Mouse (Mus musculus) skeletal muscle tissue, adult 2 months (tissue): ENCODE data around the gene Phldb1.

Experiments
- DNase-seq: peaks from one replicate; pipeline ENCODE4 v3.0.0-alpha.2; 2012; ENCODE audit warnings: low read depth, low spot score

Phldb1 gene

DNA sequence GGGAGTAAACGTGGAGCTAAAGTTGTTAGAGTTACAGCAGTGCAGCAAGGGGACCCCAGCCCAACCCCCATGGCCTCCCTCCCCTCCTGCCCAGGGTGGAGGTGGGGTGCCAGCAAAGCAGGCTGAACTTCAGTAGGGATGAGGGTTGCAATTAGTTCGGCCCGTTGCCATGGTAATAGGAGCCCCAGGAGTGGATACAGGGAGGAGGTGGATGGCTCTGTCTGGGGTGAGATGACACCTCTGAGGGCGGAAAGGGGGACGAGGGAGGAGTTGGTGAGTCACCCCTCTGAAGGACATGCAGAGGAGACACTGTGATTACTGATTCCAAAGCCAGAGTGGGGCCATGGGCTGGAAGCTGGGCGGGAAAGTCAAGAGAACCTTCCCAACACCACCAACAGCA lies 26.1 kb downstream of the Phldb1 start:
- no peak for DNase-seq

GRCm38 (mm10) chr9:44708429-44708765 lies 26.6 kb downstream of the Phldb1 start:
- DNase-seq = peak; percentile 70

DNA sequence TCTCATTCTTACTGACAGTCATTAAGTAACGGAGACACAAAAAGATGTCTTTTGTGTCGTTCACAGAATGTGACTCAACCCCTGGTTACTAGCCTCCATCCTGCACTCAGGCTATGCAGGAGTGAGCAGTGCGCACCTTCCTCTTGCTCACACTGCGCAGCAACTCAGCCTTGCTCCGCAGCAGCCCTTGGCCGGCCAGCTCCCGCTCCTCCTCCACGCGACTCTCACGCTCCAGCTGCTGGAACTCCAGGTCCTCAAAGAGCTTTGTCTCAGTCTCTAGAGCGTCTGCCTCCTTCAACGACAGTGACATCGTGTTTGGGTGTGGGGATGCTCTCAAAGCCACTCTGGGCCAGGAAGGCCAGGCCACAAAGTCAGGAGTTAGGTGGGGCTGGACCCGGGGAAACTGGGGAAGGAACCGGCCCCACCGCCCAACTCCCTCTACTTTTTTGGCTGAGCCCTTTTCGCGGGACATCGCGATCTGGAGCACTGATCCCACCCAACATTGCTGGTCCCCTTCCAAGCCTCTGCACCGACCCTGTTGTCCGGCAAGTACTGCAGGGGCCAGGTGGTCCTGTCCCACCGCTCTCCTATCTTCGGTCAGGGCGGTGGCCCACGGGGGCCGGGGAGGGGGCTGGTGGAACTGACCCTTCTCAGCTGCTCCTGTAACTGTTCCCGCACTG lies 27.1 kb downstream of the Phldb1 start:
- no peak for DNase-seq

DNA sequence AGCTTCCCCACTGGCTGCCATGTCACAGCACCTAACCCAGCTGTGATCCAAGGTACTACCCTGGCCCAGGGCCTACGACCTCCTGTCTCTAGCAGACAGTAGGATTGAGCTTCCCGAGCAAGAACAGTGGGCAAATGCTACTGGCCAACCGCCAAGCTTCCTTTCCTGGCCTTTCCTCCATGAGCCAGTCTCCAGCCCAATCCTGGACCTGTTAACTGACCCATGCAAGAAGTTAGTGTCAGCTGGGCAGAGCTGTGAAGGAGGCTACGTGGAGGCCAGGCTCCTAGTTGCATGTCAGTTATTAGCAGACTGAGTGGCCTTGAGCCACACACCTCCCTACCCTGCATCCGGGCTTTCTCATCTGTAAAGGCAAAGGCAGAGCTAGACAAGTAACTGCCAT lies 35.3 kb downstream of the Phldb1 start:
- DNase-seq = no peak

GRCm38 (mm10) chr9:44699196-44699595 lies 35.8 kb downstream of the Phldb1 start:
- no peak for DNase-seq

GRCm38 (mm10) chr9:44697866-44698265 lies 37.1 kb downstream of the Phldb1 start:
- DNase-seq = no peak

- DNase-seq = no peak
Measured at GRCm38 (mm10) chr9:44693071-44693470, 41.9 kb downstream of the Phldb1 start.

- peak; percentile 33 for DNase-seq
Measured at GRCm38 (mm10) chr9:44691671-44692520, 43.1 kb downstream of the Phldb1 start.

- no peak for DNase-seq
Measured at GRCm38 (mm10) chr9:44690641-44691040, 44.4 kb downstream of the Phldb1 start.

GRCm38 (mm10) chr9:44688013-44688412 lies 47.0 kb downstream of the Phldb1 start:
- no peak for DNase-seq

DNA sequence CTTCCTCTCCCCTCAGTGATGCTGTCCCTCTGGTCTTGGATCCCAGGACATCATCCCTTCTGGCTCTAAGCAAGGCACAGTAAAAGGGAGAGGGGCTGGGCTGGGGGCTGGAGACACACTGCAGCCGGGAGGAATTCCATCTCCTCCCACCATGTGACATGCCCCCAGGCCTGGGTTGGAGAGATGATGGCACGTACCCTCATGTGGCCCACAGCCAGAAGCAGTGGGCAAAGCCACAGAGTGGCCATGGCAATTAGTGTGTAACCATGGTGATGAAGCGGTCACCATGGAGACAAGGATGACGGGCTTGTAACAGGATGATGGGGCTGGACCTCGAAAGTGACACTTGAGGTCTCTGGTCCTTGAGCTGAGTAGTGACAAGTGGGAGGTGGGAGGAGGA lies 48.4 kb downstream of the Phldb1 start:
- no peak for DNase-seq

- peak; percentile 57 for DNase-seq
Measured at GRCm38 (mm10) chr9:44685346-44686330, 49.4 kb downstream of the Phldb1 start.

- no peak for DNase-seq
Measured at GRCm38 (mm10) chr9:44683046-44683445, 52.0 kb downstream of the Phldb1 start.

DNA sequence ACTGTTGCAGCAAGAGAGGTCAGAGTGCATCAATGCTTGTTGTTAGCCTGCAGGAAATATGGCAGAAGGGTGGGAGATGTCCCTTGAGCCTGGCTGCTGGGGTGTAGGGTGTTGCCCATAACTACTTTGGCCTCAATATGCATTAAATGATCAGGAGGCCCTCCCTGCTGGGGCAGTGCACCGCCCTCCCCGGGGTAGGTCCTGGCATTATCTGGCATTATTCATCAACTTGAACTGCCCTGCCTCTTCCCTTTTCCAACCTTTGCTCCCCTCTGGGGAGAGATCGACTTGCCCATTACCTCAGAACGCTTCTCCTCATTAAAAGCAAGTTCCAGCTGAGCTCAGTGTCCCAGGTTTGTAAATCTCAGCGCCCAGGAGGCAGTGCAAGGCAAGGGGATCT lies 55.4 kb downstream of the Phldb1 start:
- DNase-seq = no peak

- DNase-seq = no peak
Measured at GRCm38 (mm10) chr9:44678288-44678871, 56.6 kb downstream of the Phldb1 start.

DNA sequence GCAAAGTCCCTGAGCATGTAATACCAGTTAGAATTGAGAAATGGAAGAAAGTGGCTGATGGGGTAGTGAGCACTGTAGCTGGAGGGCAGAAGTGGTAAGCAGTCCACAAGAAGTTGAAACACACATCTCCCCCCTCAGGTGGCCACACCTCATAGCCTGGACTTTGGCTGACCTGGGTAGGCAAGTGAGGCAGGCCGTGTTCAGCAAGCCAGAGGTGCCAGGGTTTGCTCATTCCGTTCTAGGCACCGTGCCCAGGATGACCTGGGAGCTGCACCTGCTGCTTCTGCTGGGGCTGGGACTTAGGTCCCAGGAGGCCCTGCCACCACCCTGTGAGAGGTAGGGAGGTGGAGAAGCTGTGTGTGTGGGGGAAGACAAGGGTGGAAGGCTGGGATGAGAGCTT lies 62.0 kb downstream of the Phldb1 start, which contains the start of gene Treh:
Gene Treh (plus strand): TSS at position 229 of the 400 bp plus-strand sequence.
- DNase-seq = peak; percentile 46

GRCm38 (mm10) chr9:44672291-44672865 lies 62.6 kb downstream of the Phldb1 start:
- DNase-seq = no peak

GRCm38 (mm10) chr9:44671416-44671815 lies 63.6 kb downstream of the Phldb1 start:
- no peak for DNase-seq

DNA sequence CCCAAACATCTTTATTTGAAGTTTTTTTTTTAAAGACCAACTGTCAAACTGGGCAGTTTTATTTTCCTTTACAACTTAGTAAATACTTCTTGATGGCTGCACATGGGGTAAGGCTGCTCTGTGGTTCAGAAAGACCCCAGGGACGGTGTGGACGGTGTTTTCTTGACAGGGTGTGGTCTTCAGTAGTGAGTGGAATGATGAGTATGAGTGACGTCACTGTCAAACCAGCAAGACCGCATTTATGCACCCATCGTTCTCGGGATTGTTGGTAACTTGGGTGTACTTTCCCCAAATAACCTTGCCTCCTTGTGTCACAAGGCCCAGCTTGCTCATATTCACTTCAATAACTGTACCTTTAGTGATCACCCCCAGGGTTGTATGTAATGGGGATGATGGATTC lies 71.3 kb downstream of the Phldb1 start:
- no peak for DNase-seq

GRCm38 (mm10) chr9:44655098-44656066 lies 79.6 kb downstream of the Phldb1 start:
- DNase-seq = peak; percentile 75
